Mouse (Mus musculus) liver, embryonic 11.5 days (tissue): ENCODE data around the gene Ythdf2. TPM values are rescaled to one million over a fixed set of nuclear protein-coding genes. Genes with fewer than 3 reads are reported as not detected.

Experiments
- ATAC-seq: fragments of 200-750 bp; cut with Nextera tagmentation; replicated peaks from 2 replicates; pipeline ENCODE4 v1.8.0; 2017; ENCODE audit warnings: moderate number of reproducible peaks, mild to moderate bottlenecking, moderate TSS enrichment, moderate library complexity; ENCODE audit not compliant: low FRiP score
- DNase-seq: peaks from one replicate; pipeline ENCODE4 v3.0.0-alpha.2; 2017; ENCODE audit warnings: low spot score
- H3K27ac ChIP-seq: fragments of 300-500 bp; sonication (generic); 2 replicates; pipeline ENCODE4 v1.5.1; 2014; ENCODE audit warnings: mild to moderate bottlenecking, low read depth, low read length, control low read depth
- H3K27me3 ChIP-seq: fragments of 300-500 bp; sonication (generic); replicated peaks from 2 replicates; pipeline ENCODE4 v1.6.1; 2014; ENCODE audit warnings: low read length, mixed read lengths; ENCODE audit not compliant: control insufficient read depth, insufficient read depth
- H3K36me3 ChIP-seq: fragments of 300-500 bp; sonication (generic); 2 replicates; pipeline ENCODE4 v1.6.1; 2014; ENCODE audit warnings: mild to moderate bottlenecking, low read length, moderate library complexity, mixed read lengths; ENCODE audit not compliant: control insufficient read depth, insufficient read depth
- H3K4me1 ChIP-seq: fragments of 300-500 bp; sonication (generic); replicated peaks from 2 replicates; pipeline ENCODE4 v1.6.1; 2014; ENCODE audit warnings: low read length, mixed read lengths; ENCODE audit not compliant: control insufficient read depth, insufficient read depth
- H3K4me2 ChIP-seq: fragments of 300-500 bp; sonication (generic); 2 replicates; pipeline ENCODE4 v1.6.1; 2014; ENCODE audit warnings: mild to moderate bottlenecking, control low read depth, moderate library complexity
- H3K4me3 ChIP-seq: fragments of 300-500 bp; sonication (generic); 2 replicates; pipeline ENCODE4 v1.5.1; 2014; ENCODE audit warnings: low read depth, low read length, control low read depth
- H3K9ac ChIP-seq: fragments of 300-500 bp; sonication (generic); 2 replicates; pipeline ENCODE4 v1.6.1; 2014; ENCODE audit warnings: low read depth, low read length, control low read depth
- H3K9me3 ChIP-seq: fragments of 300-500 bp; sonication (generic); 2 replicates; pipeline ENCODE4 v1.6.1; 2016; ENCODE audit warnings: low read length, inconsistent platforms, mixed read lengths; ENCODE audit not compliant: control insufficient read depth
- WGBS: fragments of 180-500 bp; shearing (Covaris S2); extraction: QIAGEN DNeasy Blood & Tissue Kit; methylation state at CpG from one replicate; pipeline ENCODE4 v1.1.7; 2014; 5-methylcytosine and 5-hydroxymethylcytosine counted together
- polyA plus RNA-seq: library from polyadenylated mRNA; unstranded; fragments of >200 nt; fragmentation: Nextera tagmentation; extraction: Ambion mirVana; gene quantifications from 2 replicates; pipeline ENCODE4 v1.2.1, GENCODE M21; 2014

Ythdf2 gene
- polyA plus RNA-seq, 1 experiment from 2014 or later: 82.6 TPM

DNA sequence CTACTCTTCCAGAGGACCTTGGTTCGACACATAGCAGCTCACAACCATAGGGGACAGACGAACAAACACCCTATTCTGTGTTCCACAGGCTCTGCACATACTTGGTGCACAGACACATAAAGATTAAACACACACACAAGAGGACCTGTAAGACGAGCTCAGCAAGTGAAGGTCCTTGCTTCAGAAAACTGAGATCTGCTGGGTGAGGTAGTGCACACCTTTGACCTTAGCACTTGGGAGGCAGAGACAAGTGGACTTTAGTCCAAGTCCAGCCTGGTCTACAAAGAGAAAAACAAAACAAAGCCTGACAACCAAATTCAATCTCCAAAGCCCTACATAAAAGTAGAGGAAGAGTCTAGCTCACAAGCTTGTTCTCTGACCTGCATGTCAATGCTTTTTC, 17.1 kb downstream of the Ythdf2 start:
- 77% methylated on average over 3 of the region's 3 CpGs for WGBS
- no peaks in the 10 kb centered on the region for H3K27me3 ChIP-seq
- no peak overlapping the region for H3K4me2 ChIP-seq
- H3K4me3 ChIP-seq: no peak overlapping the region
- ATAC-seq (no peak), DNase-seq (no peak)
- peaks cover 23% of the 10 kb centered on the region for H3K4me1 ChIP-seq
- H3K27ac ChIP-seq: no peak overlapping the region
- no peaks in the 10 kb centered on the region for H3K9me3 ChIP-seq
- H3K36me3 ChIP-seq: peaks cover 30% of the 10 kb centered on the region
- H3K9ac ChIP-seq: no peak overlapping the region

DNA sequence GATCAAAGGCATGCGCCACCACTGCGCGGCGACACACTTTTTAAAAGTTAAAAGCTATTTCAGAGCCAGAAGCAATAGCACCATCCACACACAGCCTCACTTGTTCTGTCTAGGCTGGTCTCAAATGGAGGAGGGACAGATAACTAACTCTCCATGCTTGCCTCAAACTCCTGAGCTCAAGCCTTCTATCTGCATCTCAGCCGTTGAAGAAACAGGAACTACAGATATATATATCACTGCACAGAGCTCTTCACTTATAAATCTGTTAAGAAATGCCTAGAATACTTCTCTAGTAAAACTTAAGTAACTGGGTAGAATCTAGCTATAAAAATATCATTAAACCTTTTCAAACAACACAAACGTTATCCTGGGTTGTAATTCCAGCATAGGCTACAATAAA, 17.7 kb downstream of the Ythdf2 start:
- no peak overlapping the region for H3K9ac ChIP-seq
- 80% methylated on average over 6 of the region's 6 CpGs for WGBS
- H3K36me3 ChIP-seq: peaks cover 28% of the 10 kb centered on the region
- no peak overlapping the region for H3K4me2 ChIP-seq
- peaks cover 19% of the 10 kb centered on the region for H3K4me1 ChIP-seq
- ATAC-seq: no peak
- H3K27ac ChIP-seq: no peak overlapping the region
- no peak overlapping the region for H3K4me3 ChIP-seq
- no peak for DNase-seq
- no peaks in the 10 kb centered on the region for H3K9me3 ChIP-seq
- no peaks in the 10 kb centered on the region for H3K27me3 ChIP-seq

DNA sequence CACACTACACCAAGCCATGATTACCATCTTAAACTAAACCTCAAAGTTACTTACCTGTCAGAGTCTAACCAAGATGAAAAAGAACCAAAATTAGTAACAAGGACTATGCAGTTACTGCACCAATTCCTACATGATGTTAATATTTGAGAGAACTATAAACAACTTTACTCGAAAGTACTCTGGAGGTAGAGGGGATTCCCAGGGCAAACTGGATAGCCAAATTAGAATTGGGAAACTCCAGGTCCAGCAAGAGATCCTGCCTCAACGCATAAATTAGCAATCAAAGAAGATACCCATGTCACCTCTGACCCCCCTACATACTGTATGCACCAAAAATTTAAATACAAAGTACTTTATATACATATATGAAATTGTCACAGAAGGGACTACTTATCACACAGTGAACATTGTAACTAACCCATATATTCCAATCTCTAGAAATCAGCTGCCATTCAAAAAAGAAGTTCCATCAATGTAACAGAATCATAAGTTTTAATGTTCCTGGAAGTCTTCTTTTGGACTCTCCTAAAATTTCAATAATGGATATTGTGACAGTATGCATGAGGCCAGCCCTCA, 24.2 kb downstream of the Ythdf2 start:
- Histone ChIP-seq H3K27me3 (no peaks in the 10 kb centered on the region), H3K9me3 (no peaks in the 10 kb centered on the region), H3K4me1 (no peaks in the 10 kb centered on the region), H3K9ac (no peak overlapping the region), H3K4me3 (no peak overlapping the region), H3K4me2 (no peak overlapping the region), H3K36me3 (peaks cover 28% of the 10 kb centered on the region), H3K27ac (no peak overlapping the region)
- DNase-seq: no peak
- no peak for ATAC-seq
- 95% methylated on average over 2 of the region's 2 CpGs for WGBS

DNA sequence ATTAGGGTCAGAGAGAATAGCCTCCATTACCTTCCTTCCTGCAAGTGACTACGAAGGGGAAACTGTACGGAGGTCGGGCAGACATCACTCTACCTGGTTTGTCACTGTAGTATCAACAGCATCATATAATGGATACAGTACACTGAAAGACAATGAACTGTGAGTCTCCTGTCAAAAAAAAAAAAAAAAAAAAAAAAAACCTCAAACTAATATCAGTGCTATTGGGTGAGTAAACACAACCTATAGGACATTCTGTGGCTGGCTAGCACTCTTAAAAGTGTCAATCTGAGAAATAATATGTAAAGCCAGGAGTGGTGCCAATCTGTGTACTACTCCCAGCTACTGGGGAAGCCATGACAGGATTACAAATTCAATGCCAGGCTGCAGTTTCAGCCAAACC, 28.9 kb downstream of the Ythdf2 start:
- H3K4me3 ChIP-seq: no peak overlapping the region
- peaks cover 21% of the 10 kb centered on the region for H3K36me3 ChIP-seq
- ATAC-seq: no peak
- no peaks in the 10 kb centered on the region for H3K4me1 ChIP-seq
- H3K4me2 ChIP-seq: no peak overlapping the region
- no peaks in the 10 kb centered on the region for H3K9me3 ChIP-seq
- no peak for DNase-seq
- WGBS: 83% methylated on average over 3 of the region's 3 CpGs
- H3K27ac ChIP-seq: no peak overlapping the region
- H3K27me3 ChIP-seq: no peaks in the 10 kb centered on the region
- H3K9ac ChIP-seq: no peak overlapping the region

DNA sequence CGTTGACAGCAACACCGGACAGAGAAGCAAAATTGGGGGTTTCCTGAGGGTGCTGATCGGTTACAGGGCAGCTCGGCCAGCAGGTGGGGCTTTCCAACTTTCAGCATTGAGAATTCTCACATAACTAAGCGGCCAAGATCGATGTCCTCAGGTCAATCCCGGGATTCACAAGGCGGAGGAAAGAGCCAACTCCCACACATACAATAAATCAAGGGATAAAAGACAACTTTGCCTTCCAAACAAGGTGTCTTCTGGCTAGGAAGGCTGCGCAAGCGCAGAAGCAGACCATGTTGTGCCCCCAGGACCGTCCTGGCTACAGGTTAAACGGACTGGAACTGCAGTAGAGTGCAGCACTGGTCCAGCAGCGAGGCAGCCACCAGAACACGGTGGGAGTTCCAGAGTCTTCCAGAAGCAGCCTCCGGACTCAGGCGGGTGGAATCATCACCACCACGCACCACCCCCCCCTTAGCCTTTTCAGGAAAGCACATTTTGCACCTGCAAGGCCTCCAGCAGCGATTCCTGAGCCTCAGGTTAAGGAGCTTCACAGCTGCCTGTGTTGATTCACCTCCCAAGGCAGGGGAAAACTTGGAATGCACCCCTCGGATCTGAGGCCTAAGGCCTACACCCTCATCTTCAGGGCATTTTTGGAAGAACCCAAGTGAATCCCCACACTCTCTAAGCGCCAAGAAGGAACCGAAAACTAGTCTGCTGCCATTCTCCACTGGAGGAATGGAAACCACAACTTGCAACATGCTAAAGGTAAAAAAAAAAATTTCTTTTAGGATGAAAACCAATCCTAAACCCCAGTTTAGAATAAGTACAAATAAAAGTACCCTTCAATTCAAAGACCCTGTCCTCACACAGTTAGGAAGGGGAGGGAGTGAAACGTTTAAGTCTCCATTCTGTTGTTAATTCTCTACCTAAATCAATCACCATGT, 30.1 kb downstream of the Ythdf2 start:
- 71% methylated on average over 22 of the region's 22 CpGs for WGBS
- no peak overlapping the region for H3K27ac ChIP-seq
- peaks cover 21% of the 10 kb centered on the region for H3K36me3 ChIP-seq
- DNase-seq (no peak), ATAC-seq (no peak)
- H3K27me3 ChIP-seq: no peaks in the 10 kb centered on the region
- no peak overlapping the region for H3K4me2 ChIP-seq
- H3K4me3 ChIP-seq: no peak overlapping the region
- H3K9ac ChIP-seq: no peak overlapping the region
- no peaks in the 10 kb centered on the region for H3K9me3 ChIP-seq
- H3K4me1 ChIP-seq: no peaks in the 10 kb centered on the region

DNA sequence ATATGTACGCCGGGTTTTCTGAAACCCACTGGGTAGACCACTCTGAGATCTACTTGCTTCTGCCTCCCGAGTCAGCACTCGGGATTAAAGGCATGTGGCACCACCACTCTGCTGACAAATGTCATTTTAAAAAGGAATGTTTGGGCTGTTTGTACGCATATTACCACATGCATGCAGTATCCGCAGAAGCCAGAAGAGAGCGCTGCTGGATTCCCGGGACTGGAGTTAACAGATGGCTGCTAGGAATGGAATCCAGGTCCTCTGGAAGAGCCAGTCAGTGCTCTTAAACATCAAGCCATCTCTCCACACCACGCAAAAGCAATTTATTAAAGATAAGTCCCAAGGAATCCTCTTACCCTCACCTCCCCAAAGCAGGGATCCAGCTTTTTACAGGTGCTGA, 31.4 kb downstream of the Ythdf2 start:
- Histone ChIP-seq H3K4me3 (no peak overlapping the region), H3K9me3 (no peaks in the 10 kb centered on the region), H3K4me2 (no peak overlapping the region), H3K36me3 (peaks cover 18% of the 10 kb centered on the region), H3K27me3 (no peaks in the 10 kb centered on the region), H3K27ac (no peak overlapping the region), H3K9ac (no peak overlapping the region), H3K4me1 (no peaks in the 10 kb centered on the region)
- no peak for DNase-seq
- ATAC-seq: no peak
- 79% methylated on average over 9 of the region's 9 CpGs for WGBS

DNA sequence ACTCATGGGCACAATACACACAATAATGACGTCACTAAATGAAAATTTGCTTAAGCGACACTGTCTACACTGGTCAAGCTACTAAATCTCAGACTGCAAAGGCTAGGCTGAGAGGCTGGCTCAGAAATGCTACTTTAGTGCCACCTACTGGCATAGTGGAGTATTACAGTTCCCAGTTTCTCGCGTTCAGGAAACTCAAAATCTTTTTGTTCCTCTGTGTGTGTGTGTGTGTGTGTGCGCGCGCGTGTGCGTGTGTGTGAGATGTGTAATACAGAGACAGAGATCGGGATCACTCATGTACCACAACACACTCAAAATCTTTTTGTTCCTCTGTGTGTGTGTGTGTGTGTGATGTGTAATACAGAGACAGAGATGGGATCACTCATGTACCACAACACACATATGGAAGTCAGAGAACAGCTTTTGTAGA, 33.5 kb downstream of the Ythdf2 start:
- Histone ChIP-seq H3K36me3 (peaks cover 9% of the 10 kb centered on the region; the same call in 1 of the 2 replicates), H3K4me1 (no peaks in the 10 kb centered on the region), H3K9me3 (no peaks in the 10 kb centered on the region), H3K27ac (no peak overlapping the region), H3K4me3 (no peak overlapping the region), H3K4me2 (no peak overlapping the region), H3K27me3 (no peaks in the 10 kb centered on the region), H3K9ac (no peak overlapping the region)
- DNase-seq (peak; percentile 53), ATAC-seq (peak; percentile 60; the same call in 1 of the 2 replicates)
- 8% methylated on average over 10 of the region's 10 CpGs for WGBS

DNA sequence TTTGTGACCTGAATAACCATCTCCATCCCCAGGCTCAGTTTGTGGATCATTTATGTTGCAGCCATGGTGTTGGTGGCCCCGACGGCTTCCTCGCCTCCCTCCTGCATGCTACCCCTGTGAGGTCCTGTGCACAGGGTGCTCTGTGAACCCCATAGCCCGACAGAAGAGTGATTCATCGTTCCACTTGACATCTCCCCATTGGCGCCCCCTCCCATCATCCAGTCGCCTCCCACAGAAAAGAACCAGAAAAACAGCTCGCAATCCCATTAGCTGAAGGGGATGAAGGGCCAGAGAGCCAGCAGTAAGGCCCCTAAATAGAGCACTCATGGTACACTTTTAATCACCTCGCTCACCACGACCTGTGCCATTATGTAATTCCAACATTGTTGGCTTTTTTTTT, 35.6 kb downstream of the Ythdf2 start:
- H3K4me2 ChIP-seq: no peak overlapping the region
- H3K27ac ChIP-seq: no peak overlapping the region
- no peaks in the 10 kb centered on the region for H3K9me3 ChIP-seq
- H3K27me3 ChIP-seq: no peaks in the 10 kb centered on the region
- H3K9ac ChIP-seq: no peak overlapping the region
- no peaks in the 10 kb centered on the region for H3K4me1 ChIP-seq
- H3K4me3 ChIP-seq: no peak overlapping the region
- H3K36me3 ChIP-seq: peaks cover 3% of the 10 kb centered on the region; the same call in 1 of the 2 replicates
- DNase-seq: no peak
- 59% methylated on average over 10 of the region's 10 CpGs for WGBS
- ATAC-seq: no peak

DNA sequence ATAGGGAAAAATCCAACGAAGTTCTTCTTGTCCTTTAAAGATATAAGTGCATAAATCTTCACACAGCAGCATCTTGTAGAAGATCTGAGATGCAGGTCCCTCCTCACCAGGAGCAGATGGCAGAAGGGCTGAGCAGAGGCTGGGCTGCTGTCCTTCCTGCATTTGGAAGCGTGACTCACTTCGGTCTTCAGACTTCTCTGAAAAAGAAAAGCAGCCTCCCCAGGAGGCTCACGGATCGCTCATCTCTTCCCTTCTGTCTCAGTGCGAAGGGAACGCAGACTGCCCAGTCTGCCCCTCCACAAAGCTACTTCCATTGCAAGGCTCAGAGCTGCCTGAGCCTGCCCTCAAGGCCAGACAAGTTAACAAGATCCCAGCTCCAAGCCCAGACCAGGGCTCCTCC, 41.2 kb downstream of the Ythdf2 start:
- no peaks in the 10 kb centered on the region for H3K36me3 ChIP-seq
- ATAC-seq: no peak
- H3K27ac ChIP-seq: no peak overlapping the region
- no peak overlapping the region for H3K9ac ChIP-seq
- 39% methylated on average over 7 of the region's 7 CpGs for WGBS
- H3K4me1 ChIP-seq: no peaks in the 10 kb centered on the region
- H3K4me3 ChIP-seq: no peak overlapping the region
- H3K27me3 ChIP-seq: no peaks in the 10 kb centered on the region
- H3K4me2 ChIP-seq: no peak overlapping the region
- DNase-seq: no peak
- H3K9me3 ChIP-seq: no peaks in the 10 kb centered on the region
